Mouse (Mus musculus) hindbrain, embryonic 10.5 days (tissue): ENCODE data around the gene Adgrl3. TPM values are rescaled to one million over a fixed set of nuclear protein-coding genes. Genes with fewer than 3 reads are reported as not detected.

Source experiments
- DNase-seq: peaks from one replicate; pipeline ENCODE4 v3.0.0-alpha.2; 2017; ENCODE audit warnings: low spot score
- H3K27ac ChIP-seq: fragments of 300-500 bp; sonication (generic); 2 replicates; pipeline ENCODE4 v1.5.1; 2016; ENCODE audit warnings: mild to moderate bottlenecking, moderate library complexity
- H3K27me3 ChIP-seq: fragments of 300-500 bp; sonication (generic); 2 replicates; pipeline ENCODE4 v1.6.1; 2016; ENCODE audit warnings: mild to moderate bottlenecking; ENCODE audit not compliant: poor library complexity, insufficient read depth, severe bottlenecking
- H3K36me3 ChIP-seq: fragments of 300-500 bp; sonication (generic); 2 replicates; pipeline ENCODE4 v1.6.1; 2016; ENCODE audit warnings: mild to moderate bottlenecking, moderate library complexity
- H3K4me1 ChIP-seq: fragments of 300-500 bp; sonication (generic); replicated peaks from 2 replicates; pipeline ENCODE4 v1.6.1; 2016; ENCODE audit warnings: mild to moderate bottlenecking
- H3K4me3 ChIP-seq: fragments of 300-500 bp; sonication (generic); 2 replicates; pipeline ENCODE4 v1.5.1; 2016; ENCODE audit warnings: mild to moderate bottlenecking, moderate library complexity
- H3K9me3 ChIP-seq: fragments of 300-500 bp; sonication (generic); 2 replicates; pipeline ENCODE4 v1.6.1; 2016; ENCODE audit warnings: mild to moderate bottlenecking, moderate library complexity
- WGBS: fragments of 180-500 bp; shearing (Covaris S2); methylation state at CpG from one replicate; pipeline ENCODE4 v1.1.7; 2016; 5-methylcytosine and 5-hydroxymethylcytosine counted together
- polyA plus RNA-seq: library from polyadenylated mRNA; unstranded; fragments of >200 nt; fragmentation: Nextera tagmentation; extraction: Ambion mirVana; gene quantifications from 2 replicates; pipeline ENCODE4 v1.2.1, GENCODE M21; 2016

Gene Adgrl3
- polyA plus RNA-seq, 1 experiment from 2014 or later = 23.3 TPM

DNA sequence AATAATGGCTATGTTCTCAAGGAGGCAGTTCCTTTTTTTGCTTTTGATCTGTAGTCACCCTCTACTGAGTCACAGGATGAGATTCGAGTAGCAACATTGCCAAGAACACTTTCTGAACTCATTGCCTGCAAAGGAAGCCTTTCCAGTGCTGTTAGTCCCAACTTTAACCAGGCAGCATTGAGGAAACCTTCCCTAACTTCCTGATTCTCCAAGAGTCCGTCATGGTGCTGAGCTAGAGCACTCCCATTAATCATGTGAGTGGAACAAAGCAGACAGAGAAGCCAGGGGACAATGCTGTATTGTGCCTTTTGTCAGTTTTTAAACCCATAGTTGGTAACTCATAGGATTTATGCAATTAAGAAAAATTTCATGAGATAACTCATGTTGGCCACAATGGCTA lies 345.3 kb downstream of the Adgrl3 start:
- Histone ChIP-seq H3K36me3 (no peaks in the 10 kb centered on the region), H3K4me1 (no peaks in the 10 kb centered on the region), H3K9me3 (no peaks in the 10 kb centered on the region), H3K27ac (peak overlapping the region; percentile 29; the same call in 1 of the 2 replicates), H3K4me3 (no peak overlapping the region), H3K27me3 (no peaks in the 10 kb centered on the region)
- WGBS = 58% methylated on average over 2 of the region's 2 CpGs
- no peak for DNase-seq

DNA sequence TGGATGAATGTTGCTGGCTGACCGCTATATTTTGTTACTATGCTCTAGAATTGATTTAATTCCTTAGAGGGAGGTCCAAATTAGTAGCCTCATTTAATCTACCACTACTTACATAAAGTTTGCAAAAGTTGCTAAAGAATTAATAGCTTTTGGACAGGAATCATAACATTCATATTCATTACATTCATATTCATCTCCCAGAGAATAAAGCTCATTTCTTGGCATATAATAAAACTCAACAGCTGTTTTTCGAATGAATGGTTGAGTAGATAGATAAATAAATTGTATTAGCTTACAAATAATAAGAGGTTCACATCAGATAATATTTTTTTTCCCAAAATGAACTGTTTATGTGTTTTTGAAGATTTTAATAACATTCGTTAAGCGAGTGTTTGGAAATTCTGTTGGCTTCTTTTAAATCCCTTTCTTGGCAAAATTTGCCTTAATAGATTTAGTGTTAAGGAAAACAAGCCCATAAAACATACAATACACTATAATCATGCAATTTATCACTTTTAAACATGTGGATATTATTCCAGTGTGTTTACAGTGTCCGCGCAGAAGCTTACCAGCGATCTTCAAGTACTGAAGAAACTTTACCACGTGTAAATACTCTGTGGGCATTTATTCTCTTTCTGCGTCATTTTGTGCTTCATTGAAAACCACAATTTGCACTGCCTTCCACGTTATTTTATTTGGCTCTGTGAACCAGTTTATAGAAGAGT lies 350.4 kb downstream of the Adgrl3 start:
- H3K27me3 ChIP-seq = no peaks in the 10 kb centered on the region
- H3K36me3 ChIP-seq = no peaks in the 10 kb centered on the region
- H3K9me3 ChIP-seq = no peaks in the 10 kb centered on the region
- no peak overlapping the region for H3K27ac ChIP-seq
- no peaks in the 10 kb centered on the region for H3K4me1 ChIP-seq
- no peak overlapping the region for H3K4me3 ChIP-seq
- 92% methylated on average over 10 of the region's 10 CpGs for WGBS
- DNase-seq = no peak

DNA sequence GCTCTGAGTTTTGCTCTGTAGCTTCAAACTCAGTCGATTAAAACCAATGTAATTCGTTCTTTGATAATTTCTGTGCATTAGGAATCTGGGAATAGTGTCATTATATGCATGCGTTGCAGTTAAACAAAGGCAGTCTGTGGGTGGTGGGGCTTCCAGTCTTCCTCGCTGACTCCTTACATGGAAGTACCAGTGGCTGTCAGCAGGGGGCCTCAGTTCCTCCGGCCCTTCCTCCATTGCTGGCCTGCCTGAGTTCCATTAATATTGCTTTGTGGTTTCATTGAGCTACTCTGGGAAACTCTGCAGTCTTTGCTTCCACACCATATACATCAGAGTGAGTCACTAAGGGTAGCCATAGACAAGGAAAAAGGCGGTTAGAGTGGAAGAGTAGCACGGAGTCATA lies 356.1 kb downstream of the Adgrl3 start:
- DNase-seq = no peak
- no peaks in the 10 kb centered on the region for H3K4me1 ChIP-seq
- WGBS = 84% methylated on average over 7 of the region's 7 CpGs
- H3K4me3 ChIP-seq = no peak overlapping the region
- H3K36me3 ChIP-seq = no peaks in the 10 kb centered on the region
- 0 out of 2 replicates have a peak, but pooled peaks cover 7% of the 10 kb centered on the region for H3K9me3 ChIP-seq
- H3K27me3 ChIP-seq = no peaks in the 10 kb centered on the region
- H3K27ac ChIP-seq = no peak overlapping the region

DNA sequence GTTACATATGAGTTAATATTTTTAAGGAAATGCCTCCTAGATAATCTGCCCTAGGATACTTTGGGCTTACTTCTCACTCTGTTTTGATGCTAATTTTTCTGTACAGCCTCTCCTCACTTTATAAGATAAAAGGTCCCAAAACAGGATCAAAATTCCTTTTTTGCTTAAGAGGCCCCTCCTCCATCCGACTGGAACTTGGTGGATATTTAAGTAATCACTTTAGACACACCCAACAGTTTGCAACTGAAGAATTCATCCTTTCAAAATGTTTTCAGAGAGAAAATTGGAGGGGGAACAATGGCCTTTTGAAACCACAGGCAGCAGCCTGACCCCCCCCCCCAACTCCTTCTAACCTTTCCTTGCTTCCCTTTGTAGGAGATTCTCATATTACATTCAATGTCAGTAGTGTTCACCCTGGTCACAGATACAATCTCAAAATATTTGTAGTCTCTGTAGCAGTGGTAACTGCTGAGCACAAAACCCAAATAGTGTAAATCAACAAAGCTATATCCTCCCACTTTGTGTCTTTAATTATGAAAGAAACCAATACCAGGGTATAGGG lies 385.7 kb downstream of the Adgrl3 start:
- Histone ChIP-seq H3K27me3 (no peaks in the 10 kb centered on the region), H3K36me3 (no peaks in the 10 kb centered on the region)
- peak; percentile 7 for DNase-seq

DNA sequence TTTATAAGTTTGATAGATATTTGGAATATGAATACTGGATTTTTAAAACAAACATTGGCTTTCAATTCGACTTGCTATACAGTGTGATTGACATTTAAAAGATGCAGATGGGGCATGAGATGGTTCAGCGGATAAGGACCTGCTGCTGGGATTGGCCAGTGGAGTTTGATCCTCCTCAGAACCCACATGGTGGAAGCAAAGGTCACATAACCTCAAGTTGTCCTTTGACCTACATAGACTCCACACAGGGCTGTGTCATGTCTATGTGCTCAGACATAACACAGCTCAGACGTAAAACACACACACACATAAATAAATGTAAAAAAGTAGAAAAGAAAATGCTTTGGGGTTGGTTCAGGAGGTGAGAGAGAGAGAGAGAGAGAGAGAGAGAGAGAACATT lies 397.4 kb downstream of the Adgrl3 start:
- Histone ChIP-seq H3K36me3 (no peaks in the 10 kb centered on the region), H3K27me3 (no peaks in the 10 kb centered on the region), H3K4me3 (no peak overlapping the region), H3K27ac (no peak overlapping the region), H3K4me1 (peaks cover 5% of the 10 kb centered on the region; the same call in 1 of the 2 replicates), H3K9me3 (no peaks in the 10 kb centered on the region)
- peak; percentile 29 for DNase-seq
- 21% methylated on average over 3 of the region's 3 CpGs for whole genome bisulfite sequencing

More for the DNA sequence above, 385.7 kb downstream of the Adgrl3 start:
- H3K4me3 ChIP-seq = no peak overlapping the region
- H3K9me3 ChIP-seq = no peaks in the 10 kb centered on the region
- peaks cover 8% of the 10 kb centered on the region; the same call in 1 of the 2 replicates for H3K4me1 ChIP-seq
- 11% methylated on average over 1 of the region's 1 CpGs for WGBS
- no peak overlapping the region for H3K27ac ChIP-seq

DNA sequence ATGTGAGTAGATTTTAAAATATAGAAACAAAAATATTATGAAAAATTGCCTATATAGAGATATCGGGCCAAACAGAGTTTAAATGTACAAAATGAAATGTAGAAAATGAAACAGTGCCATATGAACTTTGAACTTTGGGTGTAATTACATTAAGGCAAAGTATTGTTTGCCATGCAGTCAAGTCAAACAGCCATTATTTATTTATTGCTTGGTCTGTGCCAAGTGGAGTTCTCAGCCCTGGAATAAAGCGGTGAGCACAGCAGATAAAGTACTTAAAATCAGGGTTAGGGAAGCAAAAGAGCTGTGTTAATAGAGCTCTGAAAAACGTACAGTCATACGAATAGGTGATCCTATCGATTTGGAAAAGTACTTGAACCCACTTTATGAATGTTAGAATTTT lies 407.5 kb downstream of the Adgrl3 start:
- Histone ChIP-seq H3K36me3 (peaks cover 3% of the 10 kb centered on the region; the same call in 1 of the 2 replicates), H3K4me3 (no peak overlapping the region), H3K4me1 (no peaks in the 10 kb centered on the region), H3K9me3 (no peaks in the 10 kb centered on the region), H3K27me3 (no peaks in the 10 kb centered on the region), H3K27ac (no peak overlapping the region)
- no peak for DNase-seq
- WGBS = 94% methylated on average over 5 of the region's 5 CpGs

DNA sequence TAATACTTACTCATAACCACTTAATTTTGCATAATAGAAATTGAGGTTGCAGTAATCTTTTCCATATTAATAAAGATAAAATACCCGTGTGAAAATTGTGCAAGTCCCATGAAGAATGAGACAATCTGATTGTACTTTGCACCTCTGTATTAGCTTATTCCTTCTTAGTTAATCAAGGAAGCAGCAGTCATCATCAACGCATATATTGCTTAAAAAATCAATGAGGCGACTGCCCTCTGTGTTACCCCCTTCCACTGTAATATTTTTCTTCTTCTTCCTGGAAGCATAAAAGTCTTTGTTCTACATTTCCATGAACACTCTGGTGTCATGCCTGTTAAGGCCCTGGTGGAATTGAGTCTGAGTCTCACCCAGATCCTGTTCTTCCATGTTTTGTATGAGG lies 416.4 kb downstream of the Adgrl3 start:
- Histone ChIP-seq H3K9me3 (peaks cover 9% of the 10 kb centered on the region; the same call in 1 of the 2 replicates), H3K4me1 (no peaks in the 10 kb centered on the region), H3K27me3 (no peaks in the 10 kb centered on the region), H3K27ac (no peak overlapping the region), H3K36me3 (peaks cover 6% of the 10 kb centered on the region; the same call in 1 of the 2 replicates), H3K4me3 (no peak overlapping the region)
- 91% methylated on average over 3 of the region's 3 CpGs for WGBS
- no peak for DNase-seq

DNA sequence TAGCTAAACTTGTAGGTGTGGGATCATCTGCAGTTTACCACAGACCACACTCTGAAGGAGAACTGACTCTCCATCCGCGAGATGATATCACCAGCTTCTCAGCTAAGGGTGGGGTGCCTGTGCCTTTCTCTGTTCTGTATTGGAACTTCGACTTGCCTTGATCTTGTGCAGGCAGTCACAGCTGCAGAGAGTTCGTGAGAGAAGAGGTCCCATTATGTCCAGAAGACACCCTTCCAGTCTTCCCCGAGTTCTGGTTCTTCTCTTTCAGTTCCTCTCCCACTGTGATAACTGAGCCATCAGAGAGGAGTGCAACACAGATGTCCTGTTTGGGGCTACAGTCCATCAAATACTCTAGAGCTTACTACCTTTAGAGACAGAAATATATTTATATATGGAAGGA lies 422.2 kb downstream of the Adgrl3 start:
- Histone ChIP-seq H3K4me1 (0 out of 2 replicates have a peak, but pooled peaks cover 8% of the 10 kb centered on the region), H3K4me3 (no peak overlapping the region), H3K36me3 (peaks cover 6% of the 10 kb centered on the region; the same call in 1 of the 2 replicates), H3K9me3 (peaks cover 10% of the 10 kb centered on the region; the same call in 1 of the 2 replicates), H3K27ac (no peak overlapping the region), H3K27me3 (no peaks in the 10 kb centered on the region)
- 52% methylated on average over 5 of the region's 5 CpGs for WGBS
- DNase-seq = no peak

DNA sequence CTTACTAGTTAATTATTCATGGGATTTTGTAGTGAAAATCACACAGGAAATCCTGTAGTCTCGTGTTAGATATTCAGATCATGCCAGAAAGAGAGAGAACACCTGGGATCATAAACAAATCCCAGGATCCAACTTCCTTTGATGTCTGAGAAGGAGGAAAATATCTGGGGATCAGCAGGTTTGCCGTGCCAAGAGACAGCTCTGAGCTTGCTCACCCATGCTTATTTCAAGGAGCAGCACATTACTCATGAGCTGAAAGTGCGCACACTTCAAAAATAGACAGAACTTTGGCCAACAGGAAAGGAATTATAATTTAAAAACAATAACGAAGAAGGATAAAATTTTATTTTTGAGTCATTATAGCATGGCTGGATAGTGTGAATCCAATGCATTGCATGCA lies 446.0 kb downstream of the Adgrl3 start:
- DNase-seq = no peak
- H3K36me3 ChIP-seq = no peaks in the 10 kb centered on the region
- no peaks in the 10 kb centered on the region for H3K27me3 ChIP-seq
- H3K27ac ChIP-seq = no peak overlapping the region
- no peak overlapping the region for H3K4me3 ChIP-seq
- H3K9me3 ChIP-seq = no peaks in the 10 kb centered on the region
- WGBS = 85% methylated on average over 4 of the region's 4 CpGs
- H3K4me1 ChIP-seq = peaks cover 4% of the 10 kb centered on the region; the same call in 1 of the 2 replicates

DNA sequence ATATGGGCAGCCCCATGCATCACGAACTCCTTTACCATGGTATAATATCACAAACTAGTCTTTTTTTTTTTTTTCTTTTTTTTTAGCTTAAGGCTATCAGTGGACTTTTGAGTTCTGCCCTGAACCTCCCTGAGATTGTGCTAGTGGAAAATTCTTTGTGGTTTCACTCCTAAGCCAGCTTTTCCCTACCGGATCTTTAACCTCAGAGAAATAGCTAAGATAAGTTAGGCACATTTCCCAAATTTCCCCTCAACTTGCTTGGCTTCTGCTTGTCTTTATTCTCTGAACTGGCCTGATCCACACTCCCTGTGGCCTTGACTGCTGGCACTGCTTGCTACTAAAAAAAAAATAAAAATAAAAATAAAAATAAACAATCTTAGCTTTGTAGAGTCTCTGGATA lies 454.7 kb downstream of the Adgrl3 start:
- WGBS = 96% methylated on average over 2 of the region's 2 CpGs
- no peak for DNase-seq

DNA sequence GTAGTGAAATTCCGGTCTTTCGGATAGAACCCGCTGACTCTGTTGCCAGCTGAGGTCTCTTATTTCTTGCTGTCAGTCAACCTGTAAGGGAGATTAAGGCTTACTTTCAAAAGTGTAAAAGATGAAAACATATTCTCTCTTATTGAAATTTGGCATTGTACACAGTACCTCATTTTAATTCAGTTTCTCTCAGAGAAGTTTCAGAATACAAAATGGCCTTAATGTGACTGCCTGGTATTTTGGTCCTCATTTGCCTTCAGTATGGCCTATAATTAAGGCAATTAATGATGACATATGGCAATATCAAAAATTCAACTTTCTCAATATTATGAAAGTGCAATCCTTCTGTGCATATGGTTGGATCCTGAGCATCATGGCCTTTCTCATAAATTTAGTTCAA lies 455.5 kb downstream of the Adgrl3 start:
- WGBS = 92% methylated on average over 3 of the region's 3 CpGs
- no peak for DNase-seq
- Histone ChIP-seq H3K4me3 (no peak overlapping the region), H3K9me3 (no peaks in the 10 kb centered on the region), H3K4me1 (peaks cover 7% of the 10 kb centered on the region; the same call in 1 of the 2 replicates), H3K36me3 (no peaks in the 10 kb centered on the region), H3K27me3 (no peaks in the 10 kb centered on the region), H3K27ac (no peak overlapping the region)

More for the DNA sequence above, 454.7 kb downstream of the Adgrl3 start:
- H3K4me3 ChIP-seq = no peak overlapping the region
- H3K4me1 ChIP-seq = peaks cover 7% of the 10 kb centered on the region; the same call in 1 of the 2 replicates
- no peaks in the 10 kb centered on the region for H3K27me3 ChIP-seq
- H3K27ac ChIP-seq = no peak overlapping the region
- H3K36me3 ChIP-seq = no peaks in the 10 kb centered on the region
- no peaks in the 10 kb centered on the region for H3K9me3 ChIP-seq

DNA sequence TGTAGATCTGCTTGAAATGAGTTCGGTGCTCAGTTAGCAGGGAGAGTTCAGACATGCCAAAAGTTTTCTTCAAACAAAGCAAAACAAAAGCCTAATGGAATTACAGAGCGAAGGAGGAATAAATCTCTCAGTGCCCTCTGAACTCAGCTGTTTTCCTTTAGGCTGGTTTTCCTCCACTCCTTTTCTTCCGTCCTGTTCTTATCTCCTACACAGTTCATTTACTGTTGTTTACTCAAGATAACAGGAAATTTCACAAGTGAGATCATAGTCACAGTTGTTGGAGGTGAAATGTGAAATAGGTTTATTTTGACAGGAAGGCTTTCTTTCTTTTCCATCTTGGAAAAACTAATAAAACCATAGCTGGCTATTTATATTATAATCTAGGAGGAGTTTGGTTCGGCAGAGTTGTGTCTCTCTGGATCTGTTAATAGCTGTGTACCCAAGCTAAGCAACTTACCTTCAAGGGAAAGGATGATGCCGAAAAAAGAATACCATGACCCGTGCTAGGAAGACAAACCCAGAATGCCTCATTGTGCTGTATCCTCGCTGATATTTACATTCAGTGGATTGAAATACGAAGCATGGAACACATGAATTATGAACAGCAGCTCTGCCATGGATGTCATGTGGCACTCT lies 456.2 kb downstream of the Adgrl3 start:
- H3K9me3 ChIP-seq = no peaks in the 10 kb centered on the region
- no peak for DNase-seq
- peaks cover 2% of the 10 kb centered on the region; the same call in 1 of the 2 replicates for H3K4me1 ChIP-seq
- H3K36me3 ChIP-seq = no peaks in the 10 kb centered on the region
- WGBS = 70% methylated on average over 8 of the region's 8 CpGs
- no peak overlapping the region for H3K27ac ChIP-seq
- H3K4me3 ChIP-seq = no peak overlapping the region
- H3K27me3 ChIP-seq = no peaks in the 10 kb centered on the region

DNA sequence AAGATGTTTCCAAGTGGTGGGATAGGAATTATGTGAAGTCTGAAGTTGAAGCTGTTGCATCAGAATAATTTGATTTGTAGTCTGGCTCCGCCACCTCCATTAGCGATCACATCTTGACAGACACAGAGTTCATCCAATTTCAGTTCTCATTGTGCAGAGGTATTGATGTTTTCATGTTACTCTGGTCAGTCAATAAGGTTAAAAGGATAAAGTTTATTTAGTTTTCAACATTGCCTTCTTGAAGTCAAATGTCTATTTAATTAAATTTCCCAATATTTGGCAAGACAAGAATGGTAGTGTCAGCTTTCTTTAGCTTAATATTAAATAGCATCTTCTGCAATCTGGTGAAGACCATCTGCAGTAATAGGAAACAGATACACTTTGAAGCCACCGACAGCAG lies 461.0 kb downstream of the Adgrl3 start:
- H3K27me3 ChIP-seq = no peaks in the 10 kb centered on the region
- H3K36me3 ChIP-seq = no peaks in the 10 kb centered on the region
- 87% methylated on average over 3 of the region's 3 CpGs for WGBS
- DNase-seq = no peak
- no peaks in the 10 kb centered on the region for H3K9me3 ChIP-seq
- H3K4me1 ChIP-seq = no peaks in the 10 kb centered on the region
- H3K4me3 ChIP-seq = no peak overlapping the region
- no peak overlapping the region for H3K27ac ChIP-seq
